Comparison of ENCODE assay signal across 7 mouse cellular contexts in the genomic region with DNA sequence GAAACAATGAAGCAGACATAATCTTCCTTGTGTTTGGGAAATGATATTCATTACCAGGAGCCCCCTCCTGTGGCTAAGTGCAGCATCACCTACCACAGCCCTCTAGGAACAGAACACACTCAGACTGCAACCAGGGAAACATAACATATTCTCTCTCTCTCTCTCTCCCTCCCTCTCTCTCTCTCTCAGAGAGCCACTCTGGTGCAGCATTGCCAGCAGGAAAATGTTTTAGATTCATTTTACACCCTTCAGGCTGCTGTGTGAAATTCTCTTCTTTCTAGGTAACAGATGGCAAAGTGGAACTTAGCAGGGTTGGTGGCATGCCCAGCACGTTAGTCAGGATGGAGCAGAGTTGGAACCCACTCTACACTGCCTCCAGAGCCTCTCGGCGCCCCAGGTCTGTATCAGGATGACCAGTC. TPM values are rescaled to one million over a fixed set of nuclear protein-coding genes. Genes with fewer than 3 reads are reported as not detected.
DNase-seq lines count a peak whose midpoint lies in the region; ATAC-seq and TF ChIP-seq lines count a peak whose summit lies in the region.

No protein-coding gene starts in this region.

- TF ChIP-seq EP300 in liver, postnatal 0 days (IDR thresholded peaks at IDR 0.05; ENCODE audit: low read depth): no peak

- no peak overlapping the region for H3K9ac ChIP-seq in liver, postnatal 0 days (replicated peaks)
- no peak overlapping the region for H3K9ac ChIP-seq in liver, embryonic 11.5 days (ENCODE audit: low read depth, low read length)

- 0 out of 2 replicates have a peak, but pooled peaks have one; percentile 7 for TF ChIP-seq CTCF in liver, postnatal 0 days (IDR thresholded peaks at IDR 0.05; ENCODE audit: low read depth)

- 0 out of 2 replicates have a peak, but pooled peaks cover under 1% of the 10 kb centered on the region for H3K9me3 ChIP-seq in liver, postnatal 0 days (ENCODE audit: low read length)
- H3K9me3 ChIP-seq in liver, embryonic 11.5 days (ENCODE audit: control insufficient read depth, low read length): no peaks in the 10 kb centered on the region

- WGBS in liver, postnatal 0 days (ENCODE audit: insufficient replicate concordance): 67% methylated on average over 3 of the region's 3 CpGs
- WGBS in liver, embryonic 11.5 days: 76% methylated on average over 3 of the region's 3 CpGs

- no peak overlapping the region for H3K4me3 ChIP-seq in liver, postnatal 0 days (ENCODE audit: low read depth, low read length)
- no peak overlapping the region for H3K4me3 ChIP-seq in liver, embryonic 11.5 days (ENCODE audit: low read depth, low read length)

- no peaks in the 10 kb centered on the region for H3K4me1 ChIP-seq in liver, postnatal 0 days (ENCODE audit: insufficient read depth)
- H3K4me1 ChIP-seq in liver, embryonic 11.5 days (replicated peaks; ENCODE audit: control insufficient read depth, insufficient read depth, low read length): 0 out of 2 replicates have a peak, but pooled peaks cover 2% of the 10 kb centered on the region

- no peaks in the 10 kb centered on the region for H3K27me3 ChIP-seq in liver, postnatal 0 days (ENCODE audit: insufficient read depth, low read length)
- no peaks in the 10 kb centered on the region for H3K27me3 ChIP-seq in liver, embryonic 11.5 days (replicated peaks; ENCODE audit: control insufficient read depth, insufficient read depth, low read length)

- H3K27ac ChIP-seq in liver, postnatal 0 days (ENCODE audit: low read depth): no peak overlapping the region
- no peak overlapping the region for H3K27ac ChIP-seq in liver, embryonic 11.5 days (ENCODE audit: low read depth, low read length)

- intact Hi-C loops in heart, postnatal 10 days (cut with DNase I): no loop called here

- H3K4me2 ChIP-seq in liver, postnatal 0 days (ENCODE audit: low read depth, low read length): no peak overlapping the region
- no peak overlapping the region for H3K4me2 ChIP-seq in liver, embryonic 11.5 days

- H3K36me3 ChIP-seq in liver, postnatal 0 days (replicated peaks; ENCODE audit: insufficient read depth, low read length): no peaks in the 10 kb centered on the region
- no peaks in the 10 kb centered on the region for H3K36me3 ChIP-seq in liver, embryonic 11.5 days (ENCODE audit: control insufficient read depth, insufficient read depth, low read length)

- DNase-seq in liver, postnatal 0 days: no peak
- no peak for DNase-seq in liver, embryonic 11.5 days (ENCODE audit: low spot score)
- peak; percentile 37 to 46 for DNase-seq in cerebellum, adult 18-20 months
- peak; percentile 52 to 79 for DNase-seq in frontal cortex, adult 2 months (ENCODE audit: extremely low spot score in 1 of 2, low spot score in 1 of 2)
- DNase-seq in right cerebral cortex, postnatal 25 days: peak; percentile 64
- DNase-seq in gastrocnemius, postnatal 4 days (ENCODE audit: low spot score in 2 of 2): no peak
- DNase-seq in heart, postnatal 10 days: no peak

- no peak for ATAC-seq in liver, postnatal 0 days
- no peak for ATAC-seq in liver, embryonic 11.5 days (replicated peaks; ENCODE audit: low FRiP score)

RNA-seq across cellular contexts. Expression of a gene that starts 22.7 kb away (rescaled TPM):
- 0.31 and 0.36 TPM in 2 replicates for polyA plus RNA-seq in liver, postnatal 0 days (2015; fragmentation: Nextera tagmentation; extraction: Ambion mirVana)
- 3.2 and 3.3 TPM in 2 replicates for polyA plus RNA-seq in liver, embryonic 11.5 days (2014; fragmentation: Nextera tagmentation; extraction: Ambion mirVana)
- 2.1 and 2.8 TPM in 2 replicates for polyA plus RNA-seq in frontal cortex, adult 2 months (2012; rRNA removed)
- 1 to 10 TPM; 4.4 to 4.9 TPM for total RNA-seq in gastrocnemius, postnatal 4 days (2021)
- 1 to 10 TPM; 5.3 to 7.2 TPM for total RNA-seq in heart, postnatal 10 days (2021)

RNA-seq across cellular contexts. Expression of a gene that starts 42.0 kb away (rescaled TPM):
- polyA plus RNA-seq in liver, postnatal 0 days (2015; fragmentation: Nextera tagmentation; extraction: Ambion mirVana): 2.4 and 2.5 TPM in 2 replicates
- polyA plus RNA-seq in liver, embryonic 11.5 days (2014; fragmentation: Nextera tagmentation; extraction: Ambion mirVana): 6.7 and 6.9 TPM in 2 replicates
- 30.9 and 33.7 TPM in 2 replicates for polyA plus RNA-seq in frontal cortex, adult 2 months (2012; rRNA removed)
- total RNA-seq in gastrocnemius, postnatal 4 days (2021): 10 to 100 TPM; 18.4 to 19.5 TPM
- 10 to 100 TPM; 19.5 to 20.0 TPM for total RNA-seq in heart, postnatal 10 days (2021)

Comparison
In these comparisons a context has a peak if more than half of its experiments do, and no peak if none do; other contexts are left out.
1. DNase-seq: peak in cerebellum, adult 18-20 months (2 of 2), frontal cortex, adult 2 months (2 of 2) and right cerebral cortex, postnatal 25 days (single experiment); none in liver, postnatal 0 days (single experiment), liver, embryonic 11.5 days (single experiment), gastrocnemius, postnatal 4 days (0 of 2) and heart, postnatal 10 days (0 of 2).